Mouse (Mus musculus) liver, postnatal 0 days (tissue): ENCODE measurements around the gene Castor1. TPM values are rescaled to one million over a fixed set of nuclear protein-coding genes. Genes with fewer than 3 reads are reported as not detected.
"Not testable (repeated sequence)": the region's sequence is repeated elsewhere in the genome, so short reads cannot be mapped to it uniquely, and the experiment has no call there.

ENCODE experiments used
- ATAC-seq: fragments of 200-750 bp; cut with Nextera tagmentation; 2 replicates; pipeline ENCODE4 v1.8.0; 2017; ENCODE audit warnings: mild to moderate bottlenecking, moderate library complexity
- DNase-seq: peaks from one replicate; pipeline ENCODE4 v3.0.0-alpha.2; 2016
- H3K27ac ChIP-seq: fragments of 300-500 bp; sonication (generic); 2 replicates; pipeline ENCODE4 v1.5.1; 2014; ENCODE audit warnings: antibody characterized with exemption, moderate library complexity, mild to moderate bottlenecking, low read depth
- H3K27me3 ChIP-seq: fragments of 300-500 bp; sonication (generic); 2 replicates; pipeline ENCODE4 v1.6.1; 2014; ENCODE audit warnings: low read length, control low read depth, mixed read lengths; ENCODE audit not compliant: insufficient read depth
- H3K36me3 ChIP-seq: fragments of 300-500 bp; sonication (generic); replicated peaks from 2 replicates; pipeline ENCODE4 v1.6.1; 2014; ENCODE audit warnings: mild to moderate bottlenecking, control low read depth, low read length, moderate library complexity, mixed read lengths; ENCODE audit not compliant: insufficient read depth
- H3K4me1 ChIP-seq: fragments of 300-500 bp; sonication (generic); 2 replicates; pipeline ENCODE4 v1.6.1; 2014; ENCODE audit warnings: antibody characterized with exemption, mild to moderate bottlenecking, control low read depth; ENCODE audit not compliant: insufficient read depth
- H3K4me2 ChIP-seq: fragments of 300-500 bp; sonication (generic); 2 replicates; pipeline ENCODE4 v1.6.1; 2014; ENCODE audit warnings: low read depth, mild to moderate bottlenecking, low read length, moderate library complexity, mixed read lengths
- H3K4me3 ChIP-seq: fragments of 300-500 bp; sonication (generic); 2 replicates; pipeline ENCODE4 v1.5.1; 2014; ENCODE audit warnings: low read depth, low read length
- H3K9ac ChIP-seq: fragments of 300-500 bp; sonication (generic); replicated peaks from 2 replicates; pipeline ENCODE4 v1.6.1; 2014; ENCODE audit warnings: mild to moderate bottlenecking, moderate library complexity
- H3K9me3 ChIP-seq: fragments of 300-500 bp; sonication (generic); 2 replicates; pipeline ENCODE4 v1.6.1; 2016; ENCODE audit warnings: mild to moderate bottlenecking, control low read depth, low read length, mixed read lengths
- CTCF ChIP-seq: sonication (generic); IDR thresholded peaks from 2 replicates; pipeline ENCODE4 v1.5.1; 2016; ENCODE audit warnings: antibody characterized with exemption, low read depth
- EP300 ChIP-seq: IDR thresholded peaks from 2 replicates; pipeline ENCODE4 v1.6.1; 2016; ENCODE audit warnings: antibody characterized with exemption, low read depth, mild to moderate bottlenecking
- WGBS: fragments of 180-500 bp; shearing (Covaris S2); extraction: QIAGEN DNeasy Blood & Tissue Kit; methylation state at CpG from one replicate; pipeline ENCODE4 v1.1.7; 2014; ENCODE audit not compliant: insufficient replicate concordance; 5-methylcytosine and 5-hydroxymethylcytosine counted together
- polyA plus RNA-seq: library from polyadenylated mRNA; unstranded; fragments of >200 nt; fragmentation: Nextera tagmentation; extraction: Ambion mirVana; gene quantifications from 2 replicates; pipeline ENCODE4 v1.2.1, GENCODE M21; 2015

Gene Castor1
- 1.8 and 2.0 TPM in 2 replicates for polyA plus RNA-seq

DNA sequence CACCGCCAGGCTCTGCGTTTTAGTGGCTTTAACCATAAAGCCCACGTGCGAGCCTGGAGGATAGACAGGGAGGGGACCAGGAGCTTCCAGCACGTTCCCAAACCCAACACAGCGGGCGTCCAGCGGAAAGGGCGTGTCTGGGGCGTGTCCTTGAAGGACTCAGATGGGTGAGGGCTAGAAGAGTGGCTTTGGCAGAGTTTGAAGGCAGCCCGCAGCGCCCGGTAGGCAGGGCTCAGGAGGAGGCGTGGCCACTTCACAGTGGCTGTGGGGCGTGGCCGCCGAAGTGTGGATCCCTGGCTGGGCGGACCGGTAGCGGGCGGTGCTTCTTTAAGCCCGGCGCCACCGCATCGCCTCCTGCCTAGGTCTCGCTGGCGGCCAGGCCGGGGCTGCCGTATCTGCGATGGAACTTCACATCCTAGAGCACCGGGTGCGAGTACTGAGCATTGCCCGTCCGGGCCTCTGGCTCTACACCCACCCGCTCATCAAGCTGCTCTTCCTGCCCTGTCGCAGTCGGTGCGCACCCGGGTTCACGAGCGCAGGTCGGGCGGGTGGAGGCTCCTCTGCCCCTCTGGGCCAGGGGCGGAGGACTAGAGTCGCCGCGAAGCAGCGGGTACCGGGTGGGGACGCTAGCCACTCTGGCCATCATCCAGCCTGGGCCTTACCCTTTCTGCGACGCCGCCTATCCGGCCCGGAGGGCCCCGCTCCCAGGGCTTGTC lies at the start of gene Castor1:
Gene Castor1, plus strand, starts transcription at position 312 of the 716 bp plus-strand sequence.
- DNase-seq = peak; percentile 95
- Histone ChIP-seq H3K27me3 (0 out of 2 replicates have a peak, but pooled peaks cover 7% of the 10 kb centered on the region), H3K9me3 (no peaks in the 10 kb centered on the region), H3K4me3 (peak within 1 kb of the TSS; percentile 50), H3K36me3 (peaks cover 4% of the 10 kb centered on the region), H3K4me1 (peaks cover 20% of the 10 kb centered on the region), H3K4me2 (peak within 1 kb of the TSS; percentile 93), H3K27ac (peak within 1 kb of the TSS; percentile 29; the same call in 1 of the 2 replicates), H3K9ac (peak within 1 kb of the TSS; percentile 66)
- WGBS = 3% methylated on average over 53 of the region's 56 CpGs
- peak; percentile 90 for ATAC-seq
- no peak for TF ChIP-seq CTCF
- no peak for TF ChIP-seq EP300

DNA sequence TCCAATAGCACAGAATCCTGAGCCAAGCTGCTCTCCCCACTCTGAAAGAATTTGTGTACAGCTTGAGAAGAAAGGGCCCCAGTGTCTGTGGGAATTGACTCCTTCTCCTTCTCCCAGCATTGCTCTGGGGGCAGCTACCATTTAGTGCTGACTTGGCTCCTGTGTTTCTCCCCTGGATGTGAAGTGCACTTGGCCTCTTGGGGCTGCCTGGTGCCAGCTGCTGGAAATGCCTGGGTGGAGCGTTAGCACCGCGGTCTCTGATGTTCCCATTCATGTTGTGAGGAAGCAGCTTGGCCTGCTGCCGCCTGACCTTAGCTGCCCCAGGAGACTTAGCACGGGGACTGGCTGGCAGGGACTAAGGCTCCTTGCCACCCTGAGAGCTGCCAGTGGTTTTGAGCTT lies 43.4 kb upstream of the Castor1 start:
- no peak overlapping the region for H3K9ac ChIP-seq
- ATAC-seq (no peak), DNase-seq (no peak)
- H3K4me2 ChIP-seq = no peak overlapping the region
- TF ChIP-seq EP300 (no peak), CTCF (no peak)
- H3K36me3 ChIP-seq = peaks cover 98% of the 10 kb centered on the region
- H3K27ac ChIP-seq = no peak overlapping the region
- H3K27me3 ChIP-seq = no peaks in the 10 kb centered on the region
- WGBS = 89% methylated on average over 5 of the region's 5 CpGs
- H3K4me3 ChIP-seq = no peak overlapping the region
- H3K4me1 ChIP-seq = no peaks in the 10 kb centered on the region
- H3K9me3 ChIP-seq = no peaks in the 10 kb centered on the region

DNA sequence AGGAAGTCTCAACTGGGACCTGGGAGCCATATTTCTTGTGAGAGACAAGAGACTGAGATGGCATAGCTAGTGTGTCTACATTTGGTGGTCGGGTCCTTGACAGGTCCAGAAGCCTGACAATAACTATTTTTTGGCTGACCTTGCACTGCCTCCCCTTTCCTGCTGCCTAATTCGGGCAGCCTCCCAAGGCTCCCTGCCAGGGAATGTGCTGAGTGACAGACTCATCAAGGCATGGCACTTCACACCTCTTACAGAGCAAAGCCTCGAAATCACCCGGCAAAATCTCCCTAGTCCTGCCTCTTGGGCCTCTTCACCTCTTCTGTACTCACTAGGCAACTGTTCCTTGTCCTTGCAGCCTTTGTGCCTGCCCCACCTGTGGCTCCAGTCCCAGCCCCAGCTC lies 40.3 kb upstream of the Castor1 start:
- WGBS = 85% methylated on average over 4 of the region's 4 CpGs
- H3K36me3 ChIP-seq = peaks cover 94% of the 10 kb centered on the region
- H3K4me2 ChIP-seq = no peak overlapping the region

GRCm38 (mm10) chr11:4182061-4182460 lies 36.0 kb upstream of the Castor1 start:
- H3K4me2 ChIP-seq = no peak overlapping the region
- ATAC-seq = no peak
- H3K4me1 ChIP-seq = peaks cover 3% of the 10 kb centered on the region
- H3K27ac ChIP-seq = no peak overlapping the region
- no peak overlapping the region for H3K9ac ChIP-seq
- no peak for DNase-seq
- 50% methylated on average over 1 of the region's 1 CpGs for WGBS
- no peak overlapping the region for H3K4me3 ChIP-seq
- H3K36me3 ChIP-seq = peaks cover 56% of the 10 kb centered on the region
- no peaks in the 10 kb centered on the region for H3K9me3 ChIP-seq
- H3K27me3 ChIP-seq = no peaks in the 10 kb centered on the region
- TF ChIP-seq CTCF (no peak), EP300 (no peak)

More for the DNA sequence above, 40.3 kb upstream of the Castor1 start:
- Histone ChIP-seq H3K9ac (no peak overlapping the region), H3K9me3 (no peaks in the 10 kb centered on the region), H3K27ac (no peak overlapping the region), H3K4me3 (no peak overlapping the region), H3K4me1 (no peaks in the 10 kb centered on the region), H3K27me3 (no peaks in the 10 kb centered on the region)
- no peak for TF ChIP-seq EP300
- TF ChIP-seq CTCF = no peak
- ATAC-seq (no peak), DNase-seq (no peak)

DNA sequence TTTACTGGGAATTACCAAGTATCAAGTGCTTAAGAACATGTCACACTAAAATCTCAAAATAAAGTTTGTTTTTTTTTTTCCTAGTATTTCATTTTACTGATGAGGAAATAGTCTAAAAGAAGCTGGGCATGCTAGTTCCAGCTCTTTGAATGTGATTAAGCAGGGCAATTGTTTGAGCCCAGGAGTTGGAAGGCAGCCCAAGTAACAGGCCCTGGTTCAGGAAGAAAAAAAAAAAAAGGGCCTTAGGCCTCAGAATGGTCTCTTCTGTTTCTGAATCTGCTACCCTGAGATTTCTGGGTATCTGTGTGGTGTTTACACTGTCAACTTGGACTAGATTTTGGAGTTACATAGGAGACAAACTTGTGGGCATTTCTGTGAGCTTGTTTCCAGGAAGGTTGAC lies 34.5 kb upstream of the Castor1 start:
- Histone ChIP-seq H3K9me3 (no peaks in the 10 kb centered on the region), H3K36me3 (peaks cover 42% of the 10 kb centered on the region), H3K4me3 (no peak overlapping the region), H3K4me2 (no peak overlapping the region), H3K27ac (no peak overlapping the region), H3K4me1 (peaks cover 18% of the 10 kb centered on the region), H3K27me3 (no peaks in the 10 kb centered on the region), H3K9ac (no peak overlapping the region)
- ATAC-seq (no peak), DNase-seq (no peak)
- no peak for TF ChIP-seq EP300
- TF ChIP-seq CTCF = no peak

GRCm38 (mm10) chr11:4184251-4184952 lies 33.6 kb upstream of the Castor1 start:
- WGBS = 65% methylated on average over 4 of the region's 4 CpGs
- Histone ChIP-seq H3K4me1 (peaks cover 24% of the 10 kb centered on the region), H3K27ac (no peak overlapping the region)

DNA sequence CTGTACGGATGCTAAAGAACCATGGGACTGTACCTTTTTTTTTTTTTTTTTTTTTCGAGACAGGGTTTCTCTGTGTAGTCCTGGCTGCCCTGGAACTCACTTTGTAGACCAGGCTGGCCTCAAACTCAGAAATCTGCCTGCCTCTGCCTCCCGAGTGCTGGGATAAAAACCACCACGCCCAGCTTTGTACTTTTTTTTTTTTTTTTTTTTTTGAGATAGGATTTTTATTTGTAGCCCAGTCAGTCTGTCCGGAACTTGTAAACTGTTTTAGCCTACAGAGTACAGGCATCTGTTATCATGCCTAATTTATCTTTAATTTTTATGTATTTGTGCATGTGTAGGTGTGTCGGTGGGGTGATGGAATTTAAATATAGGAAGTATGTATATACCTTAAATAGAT lies 32.5 kb upstream of the Castor1 start:
- H3K9me3 ChIP-seq, H3K27ac ChIP-seq, DNase-seq, H3K27me3 ChIP-seq, H3K4me3 ChIP-seq, H3K9ac ChIP-seq, ATAC-seq, H3K4me2 ChIP-seq: not testable (repeated sequence)
- peaks cover 22% of the 10 kb centered on the region for H3K36me3 ChIP-seq
- H3K4me1 ChIP-seq = peaks cover 28% of the 10 kb centered on the region
- 86% methylated on average over 6 of the region's 6 CpGs for WGBS

More at GRCm38 (mm10) chr11:4184251-4184952, 33.6 kb upstream of the Castor1 start:
- H3K4me2 ChIP-seq = no peak overlapping the region
- H3K27me3 ChIP-seq = no peaks in the 10 kb centered on the region
- H3K9ac ChIP-seq = no peak overlapping the region
- peaks cover 33% of the 10 kb centered on the region for H3K36me3 ChIP-seq
- TF ChIP-seq CTCF (0 out of 2 replicates have a peak, but pooled peaks have one; percentile 19), EP300 (no peak)
- no peaks in the 10 kb centered on the region for H3K9me3 ChIP-seq
- H3K4me3 ChIP-seq = no peak overlapping the region
- no peak for DNase-seq
- no peak for ATAC-seq
